Mouse (Mus musculus) forebrain, embryonic 13.5 days (tissue): ENCODE measurements around the gene Pkig. TPM values are rescaled to one million over a fixed set of nuclear protein-coding genes. Genes with fewer than 3 reads are reported as not detected.
A peak's percentile ranks its signal among the peaks of the same experiment; 100 is the strongest.
"Not testable (repeated sequence)": the region's sequence is repeated elsewhere in the genome, so short reads cannot be mapped to it uniquely, and the experiment has no call there.

ENCODE experiments used
- ATAC-seq: fragments of 200-750 bp; cut with Nextera tagmentation; 2 replicates; pipeline ENCODE4 v1.8.0; 2017
- H3K27ac ChIP-seq: fragments of 300-500 bp; sonication (generic); 2 replicates; pipeline ENCODE4 v1.5.1; 2015; ENCODE audit warnings: inconsistent platforms, mild to moderate bottlenecking, moderate library complexity
- H3K27me3 ChIP-seq: fragments of 300-500 bp; sonication (generic); 2 replicates; pipeline ENCODE4 v1.6.1; 2015; ENCODE audit warnings: mild to moderate bottlenecking, inconsistent platforms
- H3K36me3 ChIP-seq: fragments of 300-500 bp; sonication (generic); 2 replicates; pipeline ENCODE4 v1.6.1; 2015; ENCODE audit warnings: mild to moderate bottlenecking, inconsistent platforms; ENCODE audit not compliant: poor library complexity, severe bottlenecking
- H3K4me1 ChIP-seq: fragments of 300-500 bp; sonication (generic); 2 replicates; pipeline ENCODE4 v1.6.1; 2015; ENCODE audit warnings: inconsistent platforms
- H3K4me2 ChIP-seq: fragments of 300-500 bp; sonication (generic); 2 replicates; pipeline ENCODE4 v1.6.1; 2015; ENCODE audit warnings: inconsistent platforms, mild to moderate bottlenecking, moderate library complexity
- H3K4me3 ChIP-seq: fragments of 300-500 bp; sonication (generic); 2 replicates; pipeline ENCODE4 v1.5.1; 2015; ENCODE audit warnings: mild to moderate bottlenecking, inconsistent platforms
- H3K9ac ChIP-seq: fragments of 300-500 bp; sonication (generic); 2 replicates; pipeline ENCODE4 v1.6.1; 2015; ENCODE audit warnings: mild to moderate bottlenecking, inconsistent platforms
- H3K9me3 ChIP-seq: fragments of 300-500 bp; sonication (generic); replicated peaks from 2 replicates; pipeline ENCODE4 v1.6.1; 2016; ENCODE audit warnings: inconsistent platforms
- WGBS: fragments of 180-500 bp; shearing (Covaris S2); methylation state at CpG from one replicate; pipeline ENCODE4 v1.1.7; 2015; 5-methylcytosine and 5-hydroxymethylcytosine counted together
- polyA plus RNA-seq: library from polyadenylated mRNA; unstranded; fragments of >200 nt; fragmentation: Nextera tagmentation; extraction: Ambion mirVana; gene quantifications from 2 replicates; pipeline ENCODE4 v1.2.1, GENCODE M21; 2015

Gene Pkig
- polyA plus RNA-seq, 1 experiment from 2014 or later, result 170 TPM

GRCm38 (mm10) chr2:163686886-163687285, 28.7 kb downstream of the Pkig start:
- Histone ChIP-seq H3K4me1 (peaks cover 18% of the 10 kb centered on the region), H3K4me3 (no peak overlapping the region), H3K27ac (no peak overlapping the region), H3K9me3 (no peaks in the 10 kb centered on the region), H3K36me3 (no peaks in the 10 kb centered on the region), H3K4me2 (no peak overlapping the region), H3K9ac (no peak overlapping the region), H3K27me3 (no peaks in the 10 kb centered on the region)
- no peak for ATAC-seq
- WGBS, result 80% methylated on average over 3 of the region's 3 CpGs

- H3K4me3 ChIP-seq, H3K36me3 ChIP-seq, H3K27ac ChIP-seq, H3K9me3 ChIP-seq, H3K4me2 ChIP-seq, H3K27me3 ChIP-seq, ATAC-seq, H3K9ac ChIP-seq: not testable (repeated sequence)
- peaks cover 18% of the 10 kb centered on the region for H3K4me1 ChIP-seq
- WGBS, result 88% methylated on average over 1 of the region's 1 CpGs
These were observed 30.2 kb downstream of the Pkig start for GRCm38 (mm10) chr2:163688377-163688776.

- no peak overlapping the region for H3K4me3 ChIP-seq
- peaks cover 17% of the 10 kb centered on the region for H3K4me1 ChIP-seq
- H3K27ac ChIP-seq, result no peak overlapping the region
- no peaks in the 10 kb centered on the region for H3K9me3 ChIP-seq
- no peak overlapping the region for H3K4me2 ChIP-seq
- H3K27me3 ChIP-seq, result no peaks in the 10 kb centered on the region
- 85% methylated on average over 3 of the region's 3 CpGs for WGBS
- no peak overlapping the region for H3K9ac ChIP-seq
- no peaks in the 10 kb centered on the region for H3K36me3 ChIP-seq
- no peak for ATAC-seq
These were observed 31.6 kb downstream of the Pkig start for GRCm38 (mm10) chr2:163689771-163690170.

- peaks cover 11% of the 10 kb centered on the region for H3K4me1 ChIP-seq
- H3K27me3 ChIP-seq, result no peaks in the 10 kb centered on the region
- no peak overlapping the region for H3K4me3 ChIP-seq
- WGBS, result 69% methylated on average over 8 of the region's 8 CpGs
- no peak overlapping the region for H3K27ac ChIP-seq
- no peak overlapping the region for H3K9ac ChIP-seq
- ATAC-seq, result no peak
- no peak overlapping the region for H3K4me2 ChIP-seq
- H3K36me3 ChIP-seq, result no peaks in the 10 kb centered on the region
- H3K9me3 ChIP-seq, result no peaks in the 10 kb centered on the region
These were observed 32.5 kb downstream of the Pkig start for GRCm38 (mm10) chr2:163690409-163691304.

GRCm38 (mm10) chr2:163691846-163692605, 33.8 kb downstream of the Pkig start:
- Histone ChIP-seq H3K36me3 (no peaks in the 10 kb centered on the region), H3K4me1 (peaks cover 21% of the 10 kb centered on the region), H3K27ac (no peak overlapping the region), H3K27me3 (no peaks in the 10 kb centered on the region), H3K4me3 (no peak overlapping the region), H3K9me3 (no peaks in the 10 kb centered on the region), H3K4me2 (no peak overlapping the region), H3K9ac (no peak overlapping the region)
- WGBS, result 90% methylated on average over 6 of the region's 6 CpGs
- no peak for ATAC-seq

GRCm38 (mm10) chr2:163692873-163693612, 34.9 kb downstream of the Pkig start:
- Histone ChIP-seq H3K4me2 (no peak overlapping the region), H3K9me3 (no peaks in the 10 kb centered on the region), H3K27me3 (no peaks in the 10 kb centered on the region), H3K9ac (no peak overlapping the region), H3K27ac (no peak overlapping the region), H3K4me1 (peaks cover 23% of the 10 kb centered on the region), H3K36me3 (no peaks in the 10 kb centered on the region), H3K4me3 (no peak overlapping the region)
- ATAC-seq, result no peak
- 85% methylated on average over 3 of the region's 3 CpGs for WGBS

- Histone ChIP-seq H3K9ac (no peak overlapping the region), H3K27me3 (no peaks in the 10 kb centered on the region), H3K9me3 (no peaks in the 10 kb centered on the region), H3K36me3 (no peaks in the 10 kb centered on the region), H3K4me1 (peaks cover 28% of the 10 kb centered on the region), H3K27ac (no peak overlapping the region), H3K4me3 (no peak overlapping the region), H3K4me2 (no peak overlapping the region)
- WGBS, result 77% methylated on average over 9 of the region's 9 CpGs
- no peak for ATAC-seq
These were observed 35.6 kb downstream of the Pkig start for GRCm38 (mm10) chr2:163693716-163694314.

GRCm38 (mm10) chr2:163696763-163697162, 38.6 kb downstream of the Pkig start:
- H3K9me3 ChIP-seq, result no peaks in the 10 kb centered on the region
- H3K9ac ChIP-seq, result no peak overlapping the region
- WGBS, result 23% methylated on average over 2 of the region's 2 CpGs
- H3K4me1 ChIP-seq, result peaks cover 17% of the 10 kb centered on the region
- H3K4me2 ChIP-seq, result no peak overlapping the region
- no peak overlapping the region for H3K27ac ChIP-seq
- no peaks in the 10 kb centered on the region for H3K27me3 ChIP-seq
- H3K4me3 ChIP-seq, result no peak overlapping the region
- no peak for ATAC-seq
- no peaks in the 10 kb centered on the region for H3K36me3 ChIP-seq

GRCm38 (mm10) chr2:163697764-163698480, 39.7 kb downstream of the Pkig start:
- Histone ChIP-seq H3K27me3 (no peaks in the 10 kb centered on the region), H3K36me3 (no peaks in the 10 kb centered on the region), H3K9me3 (no peaks in the 10 kb centered on the region), H3K27ac (no peak overlapping the region), H3K4me2 (no peak overlapping the region), H3K4me3 (no peak overlapping the region), H3K9ac (no peak overlapping the region), H3K4me1 (peaks cover 17% of the 10 kb centered on the region)
- 59% methylated on average over 14 of the region's 16 CpGs for WGBS
- no peak for ATAC-seq

- H3K36me3 ChIP-seq, result no peaks in the 10 kb centered on the region
- 87% methylated on average over 11 of the region's 11 CpGs for WGBS
- H3K9ac ChIP-seq, result no peak overlapping the region
These were observed 41.0 kb downstream of the Pkig start for GRCm38 (mm10) chr2:163699078-163699780.

GRCm38 (mm10) chr2:163702431-163702830, 44.2 kb downstream of the Pkig start:
- ATAC-seq, result no peak
- Histone ChIP-seq H3K4me3 (no peak overlapping the region), H3K9ac (peak overlapping the region; percentile 5; the same call in 1 of the 2 replicates), H3K27ac (no peak overlapping the region), H3K27me3 (no peaks in the 10 kb centered on the region), H3K4me2 (no peak overlapping the region), H3K36me3 (peaks cover 8% of the 10 kb centered on the region; the same call in 1 of the 2 replicates), H3K4me1 (peaks cover 6% of the 10 kb centered on the region; the same call in 1 of the 2 replicates), H3K9me3 (no peaks in the 10 kb centered on the region)
- 66% methylated on average over 7 of the region's 7 CpGs for WGBS

More at GRCm38 (mm10) chr2:163699078-163699780, 41.0 kb downstream of the Pkig start:
- Histone ChIP-seq H3K4me2 (no peak overlapping the region), H3K4me3 (no peak overlapping the region), H3K4me1 (peaks cover 17% of the 10 kb centered on the region), H3K27me3 (no peaks in the 10 kb centered on the region), H3K27ac (no peak overlapping the region; the same call in 1 of the 2 replicates), H3K9me3 (no peaks in the 10 kb centered on the region)
- no peak for ATAC-seq
